Mouse (Mus musculus) lung, adult 2 months (tissue): ENCODE data around the gene P4ha2.

Experiments
- CTCF ChIP-seq: fragments of 200-500 bp; IDR thresholded peaks from 2 replicates; pipeline ENCODE4 v1.5.1; 2011; ENCODE audit warnings: mild to moderate bottlenecking, low read length, control low read depth; ENCODE audit not compliant: insufficient read depth
- POLR2A ChIP-seq: fragments of 200-500 bp; IDR thresholded peaks from 2 replicates; pipeline ENCODE4 v1.6.1; 2011; ENCODE audit warnings: low read depth, mild to moderate bottlenecking, control low read depth, low read length, borderline replicate concordance; ENCODE audit errors: extremely low read depth

DNA sequence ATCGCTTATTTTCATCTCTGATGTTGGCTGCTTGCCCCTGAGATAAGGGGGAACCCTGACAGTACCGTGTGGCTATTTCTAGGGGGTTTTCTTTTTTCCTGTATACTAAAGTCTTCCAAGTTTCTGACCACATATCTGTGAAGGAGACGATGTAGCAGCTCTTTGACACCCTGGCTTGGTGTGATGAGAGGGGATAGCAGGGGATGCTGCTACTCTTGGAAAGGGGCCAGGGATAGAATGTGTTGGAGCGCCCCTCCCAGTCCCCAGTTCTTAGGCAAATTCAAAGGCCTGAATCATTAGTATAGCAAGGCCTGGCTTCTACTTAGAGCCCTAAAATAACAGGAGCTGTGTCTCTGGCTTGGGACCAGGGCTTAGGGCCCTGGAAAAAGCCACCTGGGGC lies 13.5 kb downstream of the P4ha2 start:
- TF ChIP-seq CTCF = no peak
- no peak for TF ChIP-seq POLR2A
